Mouse (Mus musculus): ENCODE measurements around the gene Glrx5. TPM values are rescaled to one million over a fixed set of nuclear protein-coding genes. Genes with fewer than 3 reads are reported as not detected.

The Glrx5 gene
- total and polyA plus RNA-seq, 3 experiments, result 38.5 to 112 (median 79.5) TPM

DNA sequence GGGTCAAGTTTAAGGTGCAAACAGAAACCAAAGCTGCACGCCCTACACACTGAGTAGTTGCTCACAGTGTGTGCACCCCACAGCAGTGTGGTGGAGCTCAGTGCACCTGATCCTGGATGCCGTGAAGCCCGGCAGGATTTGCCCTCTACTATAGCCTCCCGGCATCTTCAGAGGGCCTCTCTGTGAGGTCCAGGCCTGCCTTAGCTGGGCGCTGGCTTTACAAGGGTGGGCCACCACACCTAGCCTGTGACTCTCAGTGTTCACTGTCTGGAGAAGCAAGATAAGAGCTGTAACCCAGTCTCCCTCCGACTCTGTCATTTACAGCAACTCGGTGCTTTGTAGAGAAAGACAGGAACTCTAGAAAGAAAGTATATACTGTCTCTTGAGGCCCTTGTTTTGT lies 6.4 kb downstream of the Glrx5 start:
- in situ Hi-C loops (cut with MboI; ENCODE audit: low pct_ligation_motif_present, low pct_unique_long_range_greater_than_20kb, low sequenced_read_pairs) (no loop called here), dilution Hi-C loops (cut with MboI; ENCODE audit: extremely low pct_ligation_motif_present, extremely low pct_unique_long_range_greater_than_20kb, low sequenced_read_pairs) (no loop called here)
- H3K36me3 ChIP-seq (replicated peaks in 1 of 2; ENCODE audit: control insufficient read depth in 1 of 2, insufficient read depth in 1 of 2, low read length in 1 of 2), result peaks cover 30 to 89% of the 10 kb centered on the region in 2 experiments
- H3K9ac ChIP-seq (ENCODE audit: insufficient read depth, low read depth), result no peak overlapping the region
- no peak overlapping the region for H3K4me3 ChIP-seq (replicated peaks in 1 of 3; ENCODE audit: low read depth in 2 of 3, low read length in 2 of 3, poor library complexity in 1 of 3)
- no peaks in the 10 kb centered on the region for H3K9me3 ChIP-seq (replicated peaks; ENCODE audit: low read length)
- DNase-seq (ENCODE audit: extremely low read depth), result no peak
- H3K4me1 ChIP-seq (ENCODE audit: control insufficient read depth in 1 of 2, insufficient read depth in 2 of 2), result peaks cover 16 to 45% of the 10 kb centered on the region in 2 experiments
- H3K4me2 ChIP-seq (ENCODE audit: insufficient read depth, low read depth, poor library complexity, severe bottlenecking), result no peak overlapping the region
- TF ChIP-seq USF2 (conservative IDR thresholded peaks at IDR 0.05; ENCODE audit: low read depth, low read length) (no peak), JUND (conservative IDR thresholded peaks at IDR 0.05; ENCODE audit: low read depth, low read length) (no peak), TBP (conservative IDR thresholded peaks at IDR 0.05; ENCODE audit: low read depth, low read length) (no peak), ZC3H11A (IDR thresholded peaks at IDR 0.05; ENCODE audit: low read depth, low read length) (no peak), MEF2A (IDR thresholded peaks at IDR 0.05; ENCODE audit: borderline replicate concordance, low read depth, low read length) (no peak), CTCF (conservative IDR thresholded peaks at IDR 0.05 in 1 of 2, IDR thresholded peaks at IDR 0.05 in 1 of 2; ENCODE audit: low read depth in 2 of 2, low read length in 2 of 2) (no peak), MAFK (IDR thresholded peaks at IDR 0.05; ENCODE audit: insufficient replicate concordance, low read length) (no peak), E2F4 (IDR thresholded peaks at IDR 0.05; ENCODE audit: insufficient replicate concordance, low read depth, low read length) (no peak), IRF4 (IDR thresholded peaks at IDR 0.05; ENCODE audit: low read depth, low read length) (no peak), ZMIZ1 (IDR thresholded peaks at IDR 0.05; ENCODE audit: low read depth, low read length) (no peak), TCF12 (IDR thresholded peaks at IDR 0.05; ENCODE audit: low read depth, low read length) (no peak), PAX5 (IDR thresholded peaks at IDR 0.05; ENCODE audit: low read length) (no peak), JUN (IDR thresholded peaks at IDR 0.05; ENCODE audit: insufficient read depth, low read depth, low read length) (no peak), ZNF384 (IDR thresholded peaks at IDR 0.05; ENCODE audit: low read depth, low read length) (no peak), POLR2A (IDR thresholded peaks at IDR 0.05; ENCODE audit: low read depth, low read length) (no peak)
- no peaks in the 10 kb centered on the region for H3K27me3 ChIP-seq (replicated peaks)
- no peak overlapping the region for H3K27ac ChIP-seq (ENCODE audit: insufficient read depth, low read depth)
- H3K79me2 ChIP-seq (replicated peaks; ENCODE audit: control insufficient read depth, extremely low read depth, insufficient read depth, poor library complexity, severe bottlenecking), result peaks cover 30% of the 10 kb centered on the region

- Histone ChIP-seq H3K4me1 (ENCODE audit: control insufficient read depth in 1 of 2, insufficient read depth in 2 of 2) (peaks cover 11 to 36% of the 10 kb centered on the region in 2 experiments), H3K36me3 (replicated peaks in 1 of 2; ENCODE audit: control insufficient read depth in 1 of 2, insufficient read depth in 1 of 2, low read length in 1 of 2) (peaks cover 30 to 95% of the 10 kb centered on the region in 2 experiments), H3K27ac (ENCODE audit: insufficient read depth, low read depth) (no peak overlapping the region), H3K4me2 (ENCODE audit: insufficient read depth, low read depth, poor library complexity, severe bottlenecking) (no peak overlapping the region), H3K4me3 (replicated peaks in 1 of 3; ENCODE audit: low read depth in 2 of 3, low read length in 2 of 3, poor library complexity in 1 of 3) (no peak overlapping the region), H3K27me3 (replicated peaks) (no peaks in the 10 kb centered on the region), H3K9ac (ENCODE audit: insufficient read depth, low read depth) (no peak overlapping the region), H3K79me2 (replicated peaks; ENCODE audit: control insufficient read depth, extremely low read depth, insufficient read depth, poor library complexity, severe bottlenecking) (peaks cover 22% of the 10 kb centered on the region), H3K9me3 (replicated peaks; ENCODE audit: low read length) (no peaks in the 10 kb centered on the region)
- dilution Hi-C loops (cut with MboI; ENCODE audit: extremely low pct_ligation_motif_present, extremely low pct_unique_long_range_greater_than_20kb, low sequenced_read_pairs) (no loop called here), in situ Hi-C loops (cut with MboI; ENCODE audit: low pct_ligation_motif_present, low pct_unique_long_range_greater_than_20kb, low sequenced_read_pairs) (no loop called here)
- no peak for DNase-seq (ENCODE audit: extremely low read depth)
- TF ChIP-seq USF1 (IDR thresholded peaks at IDR 0.05; ENCODE audit: low read depth, low read length) (no peak), CTCF (conservative IDR thresholded peaks at IDR 0.05 in 1 of 2, IDR thresholded peaks at IDR 0.05 in 1 of 2; ENCODE audit: low read depth in 2 of 2, low read length in 2 of 2) (no peak), HCFC1 (IDR thresholded peaks at IDR 0.05; ENCODE audit: low read depth, low read length) (no peak), UBTF (IDR thresholded peaks at IDR 0.05; ENCODE audit: low read depth, low read length) (no peak), ZMIZ1 (IDR thresholded peaks at IDR 0.05; ENCODE audit: low read depth, low read length) (no peak), RAD21 (IDR thresholded peaks at IDR 0.05; ENCODE audit: low read depth, low read length) (no peak), POLR2AphosphoS2 (IDR thresholded peaks at IDR 0.05; ENCODE audit: low read depth, low read length) (no peak), CHD2 (IDR thresholded peaks at IDR 0.05; ENCODE audit: low read length) (no peak), E2F4 (IDR thresholded peaks at IDR 0.05; ENCODE audit: insufficient replicate concordance, low read depth, low read length) (no peak), EP300 (IDR thresholded peaks at IDR 0.05; ENCODE audit: low read length) (no peak), ZKSCAN1 (IDR thresholded peaks at IDR 0.05; ENCODE audit: borderline replicate concordance, low read depth, low read length) (no peak), SIN3A (IDR thresholded peaks at IDR 0.05; ENCODE audit: low read length) (no peak), NELFE (IDR thresholded peaks at IDR 0.05; ENCODE audit: low read depth, low read length) (no peak), MXI1 (IDR thresholded peaks at IDR 0.05; ENCODE audit: low read depth, low read length) (no peak), ZC3H11A (IDR thresholded peaks at IDR 0.05; ENCODE audit: low read depth, low read length) (no peak)
These were observed 7.2 kb downstream of the Glrx5 start for GRCm38 (mm10) chr12:105039578-105040289.

Measured in CH12.LX (cell line).